Mouse (Mus musculus) liver, postnatal 0 days (tissue): ENCODE results near the gene Tigar. TPM values are rescaled to one million over a fixed set of nuclear protein-coding genes. Genes with fewer than 3 reads are reported as not detected.

Experiments
- ATAC-seq: fragments of 200-750 bp; cut with Nextera tagmentation; 2 replicates; pipeline ENCODE4 v1.8.0; 2017; ENCODE audit warnings: mild to moderate bottlenecking, moderate library complexity
- DNase-seq: peaks from one replicate; pipeline ENCODE4 v3.0.0-alpha.2; 2016
- H3K27ac ChIP-seq: fragments of 300-500 bp; sonication (generic); 2 replicates; pipeline ENCODE4 v1.5.1; 2014; ENCODE audit warnings: antibody characterized with exemption, moderate library complexity, mild to moderate bottlenecking, low read depth
- H3K27me3 ChIP-seq: fragments of 300-500 bp; sonication (generic); 2 replicates; pipeline ENCODE4 v1.6.1; 2014; ENCODE audit warnings: low read length, control low read depth, mixed read lengths; ENCODE audit not compliant: insufficient read depth
- H3K36me3 ChIP-seq: fragments of 300-500 bp; sonication (generic); replicated peaks from 2 replicates; pipeline ENCODE4 v1.6.1; 2014; ENCODE audit warnings: mild to moderate bottlenecking, control low read depth, low read length, moderate library complexity, mixed read lengths; ENCODE audit not compliant: insufficient read depth
- H3K4me1 ChIP-seq: fragments of 300-500 bp; sonication (generic); 2 replicates; pipeline ENCODE4 v1.6.1; 2014; ENCODE audit warnings: antibody characterized with exemption, mild to moderate bottlenecking, control low read depth; ENCODE audit not compliant: insufficient read depth
- H3K4me2 ChIP-seq: fragments of 300-500 bp; sonication (generic); 2 replicates; pipeline ENCODE4 v1.6.1; 2014; ENCODE audit warnings: low read depth, mild to moderate bottlenecking, low read length, moderate library complexity, mixed read lengths
- H3K4me3 ChIP-seq: fragments of 300-500 bp; sonication (generic); 2 replicates; pipeline ENCODE4 v1.5.1; 2014; ENCODE audit warnings: low read depth, low read length
- H3K9ac ChIP-seq: fragments of 300-500 bp; sonication (generic); replicated peaks from 2 replicates; pipeline ENCODE4 v1.6.1; 2014; ENCODE audit warnings: mild to moderate bottlenecking, moderate library complexity
- H3K9me3 ChIP-seq: fragments of 300-500 bp; sonication (generic); 2 replicates; pipeline ENCODE4 v1.6.1; 2016; ENCODE audit warnings: mild to moderate bottlenecking, control low read depth, low read length, mixed read lengths
- CTCF ChIP-seq: sonication (generic); IDR thresholded peaks from 2 replicates; pipeline ENCODE4 v1.5.1; 2016; ENCODE audit warnings: antibody characterized with exemption, low read depth
- EP300 ChIP-seq: IDR thresholded peaks from 2 replicates; pipeline ENCODE4 v1.6.1; 2016; ENCODE audit warnings: antibody characterized with exemption, low read depth, mild to moderate bottlenecking
- WGBS: fragments of 180-500 bp; shearing (Covaris S2); extraction: QIAGEN DNeasy Blood & Tissue Kit; methylation state at CpG from one replicate; pipeline ENCODE4 v1.1.7; 2014; ENCODE audit not compliant: insufficient replicate concordance; 5-methylcytosine and 5-hydroxymethylcytosine counted together
- polyA plus RNA-seq: library from polyadenylated mRNA; unstranded; fragments of >200 nt; fragmentation: Nextera tagmentation; extraction: Ambion mirVana; gene quantifications from 2 replicates; pipeline ENCODE4 v1.2.1, GENCODE M21; 2015

Tigar gene
- polyA plus RNA-seq, 1 experiment from 2014 or later, result 1.2 TPM

GRCm38 (mm10) chr6:127130377-127130776 is 21.0 kb upstream of the Tigar start:
- Histone ChIP-seq H3K4me1 (no peaks in the 10 kb centered on the region), H3K27me3 (no peaks in the 10 kb centered on the region), H3K4me3 (no peak overlapping the region), H3K9ac (no peak overlapping the region), H3K4me2 (no peak overlapping the region), H3K36me3 (peaks cover 3% of the 10 kb centered on the region), H3K9me3 (no peaks in the 10 kb centered on the region), H3K27ac (no peak overlapping the region)
- 87% methylated on average over 13 of the region's 13 CpGs for WGBS
- no peak for DNase-seq
- TF ChIP-seq EP300 (no peak), CTCF (no peak)
- no peak for ATAC-seq

GRCm38 (mm10) chr6:127129659-127130058 is 20.3 kb upstream of the Tigar start:
- Histone ChIP-seq H3K4me3 (no peak overlapping the region), H3K27ac (no peak overlapping the region), H3K27me3 (no peaks in the 10 kb centered on the region), H3K9me3 (no peaks in the 10 kb centered on the region), H3K4me2 (no peak overlapping the region), H3K9ac (no peak overlapping the region), H3K4me1 (no peaks in the 10 kb centered on the region), H3K36me3 (peaks cover 3% of the 10 kb centered on the region; the same call in 1 of the 2 replicates)
- WGBS, result 72% methylated on average over 14 of the region's 14 CpGs
- no peak for DNase-seq
- TF ChIP-seq EP300, result no peak
- no peak for TF ChIP-seq CTCF
- ATAC-seq, result no peak

- Histone ChIP-seq H3K4me3 (no peak overlapping the region), H3K36me3 (peaks cover 3% of the 10 kb centered on the region; the same call in 1 of the 2 replicates), H3K27me3 (no peaks in the 10 kb centered on the region), H3K4me2 (no peak overlapping the region), H3K4me1 (no peaks in the 10 kb centered on the region), H3K9ac (no peak overlapping the region), H3K9me3 (no peaks in the 10 kb centered on the region), H3K27ac (no peak overlapping the region)
- WGBS, result 77% methylated on average over 7 of the region's 7 CpGs
- DNase-seq, result no peak
- no peak for TF ChIP-seq CTCF
- no peak for TF ChIP-seq EP300
- no peak for ATAC-seq
Measured at GRCm38 (mm10) chr6:127123506-127123905, 14.1 kb upstream of the Tigar start.

GRCm38 (mm10) chr6:127122996-127123395 is 13.6 kb upstream of the Tigar start:
- H3K4me3 ChIP-seq, result no peak overlapping the region
- H3K9ac ChIP-seq, result no peak overlapping the region
- peaks cover 3% of the 10 kb centered on the region; the same call in 1 of the 2 replicates for H3K36me3 ChIP-seq

GRCm38 (mm10) chr6:127122221-127122806 is 13.0 kb upstream of the Tigar start:
- WGBS, result 64% methylated on average over 4 of the region's 4 CpGs
- ATAC-seq (no peak), DNase-seq (no peak)
- Histone ChIP-seq H3K9ac (no peak overlapping the region), H3K4me2 (no peak overlapping the region), H3K27ac (no peak overlapping the region), H3K36me3 (peaks cover under 1% of the 10 kb centered on the region; the same call in 1 of the 2 replicates), H3K4me3 (no peak overlapping the region), H3K4me1 (no peaks in the 10 kb centered on the region), H3K27me3 (no peaks in the 10 kb centered on the region), H3K9me3 (no peaks in the 10 kb centered on the region)
- peak; percentile 74 for TF ChIP-seq CTCF
- no peak for TF ChIP-seq EP300

More at GRCm38 (mm10) chr6:127122996-127123395, 13.6 kb upstream of the Tigar start:
- Histone ChIP-seq H3K27me3 (no peaks in the 10 kb centered on the region), H3K27ac (no peak overlapping the region), H3K9me3 (no peaks in the 10 kb centered on the region), H3K4me2 (no peak overlapping the region), H3K4me1 (no peaks in the 10 kb centered on the region)
- 70% methylated on average over 5 of the region's 5 CpGs for WGBS
- DNase-seq, result no peak
- no peak for ATAC-seq
- TF ChIP-seq EP300, result no peak
- no peak for TF ChIP-seq CTCF

GRCm38 (mm10) chr6:127114753-127115456 is 5.5 kb upstream of the Tigar start:
- ATAC-seq, result no peak
- Histone ChIP-seq H3K4me3 (no peak overlapping the region), H3K36me3 (no peaks in the 10 kb centered on the region), H3K4me1 (no peaks in the 10 kb centered on the region), H3K27ac (no peak overlapping the region), H3K4me2 (no peak overlapping the region), H3K27me3 (no peaks in the 10 kb centered on the region), H3K9me3 (no peaks in the 10 kb centered on the region), H3K9ac (no peak overlapping the region)
- no peak for DNase-seq
- no peak for TF ChIP-seq CTCF
- TF ChIP-seq EP300, result no peak
- 75% methylated on average over 23 of the region's 23 CpGs for WGBS
